Mouse (Mus musculus) cerebellum, adult (tissue): ENCODE measurements around the gene Npm1.
A peak's percentile ranks its signal among the peaks of the same experiment; 100 is the strongest.

ENCODE experiments used
- ATAC-seq: cut with Nextera tagmentation; 2 replicates; pipeline ENCODE4 v1.9.2; 2017; ENCODE audit warnings: mild to moderate bottlenecking, moderate library complexity, mixed read lengths; ENCODE audit not compliant: insufficient number of reproducible peaks, low FRiP score, low TSS enrichment

Gene Npm1

GRCm38 (mm10) chr11:33147171-33147571 lies 15.8 kb downstream of the Npm1 start, which contains the start of gene Fgf18:
TSS of gene Fgf18 (minus strand) at chr11:33147400.
- ATAC-seq, result 0 out of 2 replicates have a peak, but pooled peaks have one; percentile 19

DNA sequence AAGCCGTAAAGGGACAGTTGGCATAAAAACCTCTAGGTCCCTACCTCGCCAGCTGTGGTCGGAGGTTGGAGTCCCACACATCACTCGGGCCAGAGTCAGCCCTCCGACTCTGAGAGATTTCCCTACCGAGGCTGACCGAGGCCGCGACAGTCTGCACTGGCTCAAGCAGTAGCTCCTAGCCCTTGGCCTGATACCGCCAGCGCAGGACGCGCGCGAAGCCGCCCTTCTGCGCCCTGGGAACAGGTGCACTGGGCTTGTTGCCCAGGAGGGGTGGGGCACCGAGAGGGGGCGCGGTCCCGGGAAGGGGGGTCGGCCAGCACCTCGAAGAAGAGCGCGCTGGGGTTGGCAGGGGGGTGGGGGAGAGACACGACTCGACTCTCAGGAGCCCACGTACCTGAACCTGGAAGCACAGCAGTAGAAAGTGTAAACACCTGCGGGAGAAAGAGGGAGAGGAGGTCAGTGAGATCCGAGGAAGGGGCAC lies 16.3 kb downstream of the Npm1 start:
- ATAC-seq, result no peak

DNA sequence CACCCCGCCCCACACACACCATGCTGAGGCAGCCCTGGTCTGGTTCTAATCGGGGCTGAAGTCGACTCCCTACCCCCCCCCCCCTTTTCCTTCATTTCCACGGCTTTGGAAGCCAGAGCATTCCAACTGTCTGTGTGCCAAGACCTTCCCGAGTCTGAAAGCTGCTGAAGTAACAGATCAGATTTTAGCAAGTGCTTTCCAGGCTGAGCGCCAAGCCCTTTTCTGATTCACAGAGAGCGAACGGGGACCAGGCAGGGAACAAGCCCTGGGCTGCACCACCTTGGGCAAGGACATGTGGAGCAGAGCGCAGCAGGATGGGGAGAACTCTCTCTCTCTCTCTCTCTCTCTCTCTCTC lies 16.9 kb downstream of the Npm1 start:
- ATAC-seq, result no peak

GRCm38 (mm10) chr11:33145201-33146142 lies 17.5 kb downstream of the Npm1 start:
- ATAC-seq, result no peak

DNA sequence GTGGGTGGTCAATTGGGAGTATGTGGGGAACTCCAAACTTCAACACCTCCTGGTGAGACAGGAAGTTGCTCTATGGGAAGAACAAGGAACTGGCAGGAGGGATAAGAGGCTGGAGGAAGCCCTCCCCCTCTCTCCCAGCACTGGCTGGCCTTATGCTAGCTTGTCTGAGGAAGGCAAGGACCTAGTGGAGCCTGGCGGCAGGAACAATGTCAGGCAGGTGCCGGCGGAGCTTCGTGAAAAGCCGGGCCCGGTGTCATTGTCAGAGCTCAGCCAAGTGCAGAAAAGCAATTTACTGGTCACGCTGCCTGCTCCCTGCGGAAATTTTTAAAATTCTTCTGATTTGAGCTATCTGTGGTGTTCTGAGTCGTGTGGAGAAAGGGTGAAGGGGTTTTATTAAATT lies 19.1 kb downstream of the Npm1 start:
- no peak for ATAC-seq

DNA sequence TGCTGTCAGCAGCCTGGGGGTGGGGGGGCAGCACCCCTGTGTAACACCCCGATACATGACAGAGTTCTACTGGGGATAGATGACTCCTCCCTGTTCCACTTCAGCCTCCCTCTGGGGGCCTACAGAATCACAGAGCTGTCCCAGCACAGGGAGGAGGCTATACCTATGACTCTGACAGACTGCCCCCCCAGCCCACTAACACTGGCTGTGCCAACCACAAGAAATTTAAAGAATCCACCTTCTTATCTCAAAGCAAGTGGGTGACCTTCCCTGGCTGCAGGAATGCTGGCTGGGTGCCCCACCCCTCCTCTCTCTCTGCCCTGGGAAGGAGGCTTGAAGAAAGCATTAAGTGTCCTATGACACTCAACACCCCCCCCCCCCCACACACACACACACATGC lies 20.2 kb downstream of the Npm1 start:
- no peak for ATAC-seq

- no peak for ATAC-seq
Observed at GRCm38 (mm10) chr11:33140111-33140460, 22.9 kb downstream of the Npm1 start.

DNA sequence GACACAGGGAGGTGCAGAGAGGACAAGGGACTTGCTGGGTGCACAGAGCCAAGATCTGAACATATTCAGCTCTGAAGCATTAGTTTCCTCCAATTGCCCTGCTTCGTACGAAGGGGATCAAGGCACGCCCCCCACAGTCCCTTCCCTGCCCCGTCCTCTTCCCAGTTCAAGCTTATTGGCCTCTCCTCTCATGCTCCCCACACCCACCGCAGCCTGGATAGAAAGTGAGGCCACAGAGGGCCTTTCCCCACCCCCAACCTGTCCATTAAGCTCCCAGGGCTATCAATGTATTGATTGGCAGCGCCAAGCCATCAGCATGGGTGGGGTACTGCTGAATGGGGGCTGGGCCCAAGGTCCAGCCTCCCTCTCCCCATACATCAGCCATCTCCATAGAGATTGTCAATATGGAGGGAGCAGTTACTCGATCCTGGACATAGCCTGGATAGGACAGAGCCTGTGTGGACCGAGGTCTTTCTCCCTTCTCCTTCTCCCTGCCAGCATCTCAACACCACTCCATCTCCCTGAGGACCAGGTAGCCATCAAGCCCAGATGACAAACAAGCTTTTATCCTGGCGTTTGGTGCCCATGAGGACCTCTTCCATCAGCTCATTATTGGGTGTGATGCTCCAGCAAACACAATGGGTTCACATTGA lies 23.4 kb downstream of the Npm1 start:
- no peak for ATAC-seq

- no peak for ATAC-seq
Observed at GRCm38 (mm10) chr11:33138686-33139085, 24.3 kb downstream of the Npm1 start.

- no peak for ATAC-seq
Observed at GRCm38 (mm10) chr11:33134391-33134986, 28.5 kb downstream of the Npm1 start.

DNA sequence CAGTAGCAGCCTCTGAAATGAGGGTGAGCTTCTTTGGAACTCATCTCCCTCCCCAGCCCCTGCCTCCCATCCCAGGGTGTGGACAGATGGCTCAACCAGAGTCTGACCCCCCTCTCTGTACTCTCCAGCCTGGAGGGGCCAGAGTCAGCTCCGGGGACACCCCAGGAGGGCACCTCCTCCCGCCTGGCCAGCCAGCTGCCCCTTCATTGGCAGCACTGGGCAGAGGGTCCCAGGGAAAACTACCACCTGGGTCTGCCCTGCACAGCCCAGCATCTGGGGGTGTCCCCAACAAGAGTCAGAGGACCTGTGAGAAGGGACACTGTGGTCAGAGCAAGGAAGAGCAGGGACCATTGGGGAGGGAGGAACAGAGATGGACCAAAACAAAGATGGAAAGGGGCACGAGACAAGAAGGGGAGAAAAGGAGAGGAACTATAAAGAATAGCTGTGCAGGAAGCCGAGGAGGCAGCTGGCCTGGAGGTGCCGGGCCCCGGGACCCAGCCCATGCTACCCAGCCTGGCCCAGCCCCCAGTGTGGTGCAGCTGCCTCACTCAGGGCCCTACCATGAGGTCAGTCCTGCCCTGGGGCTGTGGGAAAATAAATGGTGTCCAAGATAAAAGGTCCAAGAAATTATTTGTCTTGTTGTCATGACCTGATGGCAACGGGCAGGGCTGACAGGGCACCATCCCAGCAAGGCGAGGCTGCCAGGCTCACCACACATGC lies 30.2 kb downstream of the Npm1 start:
- no peak for ATAC-seq

DNA sequence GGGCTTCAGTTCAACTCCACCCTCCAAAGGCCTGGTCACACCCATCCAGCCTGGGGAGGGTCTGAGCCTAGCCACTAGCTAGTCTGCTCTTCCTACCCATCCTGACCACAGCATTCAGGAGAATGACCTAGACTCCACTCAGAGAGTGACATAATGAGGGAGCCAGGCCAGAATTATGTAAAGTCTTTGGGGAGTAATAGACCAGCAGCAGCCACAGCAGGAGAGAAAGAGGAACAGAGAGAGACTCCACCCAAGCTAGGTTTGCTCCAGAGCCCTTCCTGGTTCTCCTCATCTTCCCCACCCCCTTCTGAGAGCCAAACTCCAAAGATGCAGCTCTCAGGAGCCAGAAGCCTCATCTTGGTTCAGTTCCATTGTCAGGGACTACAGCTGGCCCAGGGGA lies 35.9 kb downstream of the Npm1 start:
- no peak for ATAC-seq

DNA sequence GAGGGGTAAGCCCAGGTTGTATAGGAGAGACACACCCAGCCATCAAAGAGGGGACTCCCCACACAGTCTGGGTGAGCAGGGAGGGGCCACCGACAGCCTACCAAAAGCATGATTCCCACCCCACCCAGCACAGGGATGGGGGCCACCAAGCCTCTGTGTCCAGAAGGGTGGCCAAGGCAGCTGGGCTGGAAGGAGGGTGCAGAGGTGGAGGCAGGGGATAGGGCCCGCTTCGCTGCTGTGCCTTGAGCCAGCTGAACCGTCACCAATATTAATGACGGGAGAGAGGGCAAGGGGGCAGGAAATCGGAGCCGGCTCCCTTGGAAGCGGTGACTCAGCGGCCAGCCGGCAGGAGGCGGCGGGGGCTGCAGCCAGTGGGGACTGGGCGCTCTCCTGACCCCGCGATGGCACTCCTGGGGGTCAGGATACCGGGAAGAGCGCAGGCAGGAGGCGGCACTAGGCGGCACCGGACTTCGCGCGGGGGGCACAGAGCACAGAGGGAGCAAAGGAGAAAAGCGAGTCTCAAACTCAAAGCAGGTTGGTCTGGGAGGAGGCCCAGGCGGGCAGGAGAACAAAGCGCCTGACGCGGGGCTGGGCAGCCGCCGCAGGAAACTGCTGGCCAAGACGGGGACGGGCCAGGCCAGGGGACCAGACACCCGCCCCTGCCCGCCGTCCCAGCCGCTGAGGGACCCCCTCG lies 40.3 kb downstream of the Npm1 start:
- ATAC-seq, result no peak

DNA sequence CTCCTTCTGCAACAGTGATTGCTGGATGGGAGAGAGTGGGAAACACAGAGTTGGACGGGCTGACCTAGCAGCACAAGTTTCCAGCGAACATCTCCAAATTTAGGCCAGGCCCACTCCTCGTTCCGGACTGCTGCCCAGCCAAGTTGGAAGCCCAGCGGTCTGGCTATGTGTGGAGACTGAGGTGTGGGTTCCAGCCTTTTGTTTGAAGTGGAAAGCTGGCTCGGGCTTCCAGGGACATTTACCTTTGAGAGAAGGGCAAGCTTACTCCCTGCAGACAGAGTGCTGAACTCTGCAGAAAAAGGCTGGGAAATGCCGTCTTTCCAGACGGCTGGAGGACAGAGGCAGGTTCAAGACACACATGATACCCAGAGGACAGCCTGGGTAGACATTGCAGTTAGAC lies 43.5 kb downstream of the Npm1 start:
- ATAC-seq, result no peak

GRCm38 (mm10) chr11:33119116-33119515 lies 43.9 kb downstream of the Npm1 start:
- ATAC-seq, result no peak

- no peak for ATAC-seq
Observed at GRCm38 (mm10) chr11:33118480-33118879, 44.5 kb downstream of the Npm1 start.

- ATAC-seq, result no peak
Observed at GRCm38 (mm10) chr11:33115796-33116195, 47.2 kb downstream of the Npm1 start.

DNA sequence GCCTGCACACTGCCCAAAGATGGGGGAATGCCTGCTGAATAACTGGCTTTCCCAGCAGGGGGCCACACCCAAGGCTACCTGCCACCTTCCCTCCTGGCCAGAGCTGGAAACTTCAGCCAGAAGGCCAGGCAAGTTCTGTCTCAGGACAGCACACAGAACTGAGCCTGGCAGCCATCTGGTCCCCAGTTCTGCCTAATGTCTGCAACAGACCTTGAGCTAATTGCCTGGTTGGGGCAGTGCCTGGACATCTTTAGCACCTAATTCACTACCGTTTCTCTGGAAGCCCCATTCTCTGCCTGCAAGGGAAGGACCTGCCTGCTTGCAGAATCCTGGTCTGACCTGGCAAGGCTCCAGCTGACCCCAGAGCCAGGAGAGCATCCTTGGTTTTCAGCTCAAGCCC lies 50.6 kb downstream of the Npm1 start:
- ATAC-seq, result peak; percentile 67

- no peak for ATAC-seq
Observed at GRCm38 (mm10) chr11:33110111-33110510, 52.9 kb downstream of the Npm1 start.

- no peak for ATAC-seq
Observed at GRCm38 (mm10) chr11:33107540-33107939, 55.5 kb downstream of the Npm1 start.
